Mouse (Mus musculus): ENCODE data around the gene Caskin1.

GRCm38 (mm10) chr17:24472512-24472911 is 15.9 kb upstream of the Caskin1 start:
- no peak for TF ChIP-seq CTCF (IDR thresholded peaks at IDR 0.05)
- no peak for TF ChIP-seq EP300 (IDR thresholded peaks at IDR 0.05)

All from lung, postnatal 0 days (tissue).